Mouse (Mus musculus): ENCODE measurements around the gene Pnpla8. TPM values are rescaled to one million over a fixed set of nuclear protein-coding genes. Genes with fewer than 3 reads are reported as not detected.

The Pnpla8 gene
- 1 to 10 TPM in 1 of 2 experiments, under 1 TPM in 1; 0.42 to 4.8 TPM for polyA plus RNA-seq (2012; fragmentation: generic; extraction: Trizol)

GRCm38 (mm10) chr12:44221070-44221469, at the start of gene Pnpla8:
Gene Pnpla8 (plus strand): TSS chr12:44221370.

GRCm38 (mm10) chr12:44209824-44210752, 11.1 kb upstream of the Pnpla8 start, which contains the start of gene Dnajb9:
Gene Dnajb9 (minus strand): TSS chr12:44210326.

GRCm38 (mm10) chr12:44328381-44329315, 107.5 kb downstream of the Pnpla8 start, which contains the start of gene Nrcam:
Gene Nrcam (plus strand): TSS chr12:44328885.

Other genes starting within 250 kb of the Pnpla8 start
- 1 to 10 TPM in 1 of 2 experiments, under 1 TPM in 1; 0.36 to 3.1 TPM for gene Dnajb9, start 11.0 kb upstream of the Pnpla8 start, polyA plus RNA-seq (2012; fragmentation: generic; extraction: Trizol)
- under 1 TPM; 0.01 to 0.06 TPM for gene Nrcam, start 107.5 kb downstream of the Pnpla8 start, polyA plus RNA-seq (2012; fragmentation: generic; extraction: Trizol)